Mouse (Mus musculus) liver, embryonic 14.5 days (tissue): ENCODE data around the gene Erbb2. TPM values are rescaled to one million over a fixed set of nuclear protein-coding genes. Genes with fewer than 3 reads are reported as not detected.

ENCODE experiments used
- ATAC-seq: fragments of 200-750 bp; cut with Nextera tagmentation; 2 replicates; pipeline ENCODE4 v1.8.0; 2017; ENCODE audit warnings: moderate number of reproducible peaks, mild to moderate bottlenecking, moderate library complexity; ENCODE audit not compliant: insufficient read depth
- DNase-seq, 3 experiments: peaks; one replicate each; pipeline ENCODE4 v3.0.0-alpha.2; 2012 to 2013; ENCODE audit warnings: low read depth in 3 of 3, low spot score in 3 of 3
- H3K27ac ChIP-seq: fragments of 300-500 bp; sonication (generic); 2 replicates; pipeline ENCODE4 v1.5.1; 2014; ENCODE audit warnings: moderate library complexity, mild to moderate bottlenecking, control low read depth, inconsistent platforms
- H3K27me3 ChIP-seq: fragments of 300-500 bp; sonication (generic); 2 replicates; pipeline ENCODE4 v1.6.1; 2014; ENCODE audit warnings: mild to moderate bottlenecking, low read length, moderate library complexity; ENCODE audit not compliant: control insufficient read depth, insufficient read depth
- H3K36me3 ChIP-seq: fragments of 300-500 bp; sonication (generic); replicated peaks from 2 replicates; pipeline ENCODE4 v1.6.1; 2014; ENCODE audit warnings: low read depth; ENCODE audit not compliant: control insufficient read depth, insufficient read depth
- H3K4me1 ChIP-seq, 2 experiments: fragments of 200-500 bp in 1 of 2; fragments of 300-500 bp in 1 of 2; sonication (generic) in 1 of 2; replicated peaks; 2 replicates each; pipeline ENCODE4 v1.6.1; 2012 to 2014; ENCODE audit warnings: antibody characterized with exemption in 1 of 2, inconsistent platforms in 1 of 2, low read length in 1 of 2; ENCODE audit not compliant: control insufficient read depth in 2 of 2, insufficient read depth in 2 of 2
- H3K4me2 ChIP-seq: fragments of 300-500 bp; sonication (generic); 2 replicates; pipeline ENCODE4 v1.6.1; 2014; ENCODE audit warnings: low read depth, mild to moderate bottlenecking, control low read depth, moderate library complexity
- H3K4me3 ChIP-seq, 2 experiments: fragments of 200-500 bp in 1 of 2; fragments of 300-500 bp in 1 of 2; sonication (generic) in 1 of 2; 2 replicates each; pipeline ENCODE4 v1.5.1; 2012 to 2014; ENCODE audit warnings: low read depth in 2 of 2, low read length in 2 of 2, mild to moderate bottlenecking in 2 of 2, control low read depth in 1 of 2, inconsistent platforms in 1 of 2, moderate library complexity in 1 of 2; ENCODE audit not compliant: insufficient read depth in 1 of 2
- H3K9ac ChIP-seq: fragments of 300-500 bp; sonication (generic); replicated peaks from 2 replicates; pipeline ENCODE4 v1.6.1; 2014; ENCODE audit warnings: mild to moderate bottlenecking, control low read depth, moderate library complexity
- H3K9me3 ChIP-seq: fragments of 300-500 bp; sonication (generic); 2 replicates; pipeline ENCODE4 v1.6.1; 2016; ENCODE audit warnings: low read length, mixed read lengths; ENCODE audit not compliant: control insufficient read depth
- CTCF ChIP-seq: IDR thresholded peaks from 2 replicates; pipeline ENCODE4 v1.5.1; 2016; ENCODE audit warnings: antibody characterized with exemption, low read depth, control low read depth
- EP300 ChIP-seq: IDR thresholded peaks from 2 replicates; pipeline ENCODE4 v1.6.1; 2016; ENCODE audit warnings: antibody characterized with exemption, low read depth
- WGBS: fragments of 180-500 bp; shearing (Covaris S2); extraction: QIAGEN DNeasy Blood & Tissue Kit; methylation state at CpG from one replicate; pipeline ENCODE4 v1.1.7; 2014; ENCODE audit not compliant: insufficient replicate concordance; 5-methylcytosine and 5-hydroxymethylcytosine counted together
- polyA plus RNA-seq, 2 experiments: library from polyadenylated mRNA; depleted of rRNA in 1 of 2; stranded (reverse) in 1 of 2; unstranded in 1 of 2; fragments of >200 nt; fragmentation: Nextera tagmentation in 1 of 2; extraction: Ambion mirVana in 1 of 2; gene quantifications; 2 replicates each; pipeline versions ENCODE4 v1.2.1 to v1.2.3; 2012 to 2014

Gene Erbb2
- polyA plus RNA-seq, 2 experiments, result 1.1 to 1.6 TPM

DNA sequence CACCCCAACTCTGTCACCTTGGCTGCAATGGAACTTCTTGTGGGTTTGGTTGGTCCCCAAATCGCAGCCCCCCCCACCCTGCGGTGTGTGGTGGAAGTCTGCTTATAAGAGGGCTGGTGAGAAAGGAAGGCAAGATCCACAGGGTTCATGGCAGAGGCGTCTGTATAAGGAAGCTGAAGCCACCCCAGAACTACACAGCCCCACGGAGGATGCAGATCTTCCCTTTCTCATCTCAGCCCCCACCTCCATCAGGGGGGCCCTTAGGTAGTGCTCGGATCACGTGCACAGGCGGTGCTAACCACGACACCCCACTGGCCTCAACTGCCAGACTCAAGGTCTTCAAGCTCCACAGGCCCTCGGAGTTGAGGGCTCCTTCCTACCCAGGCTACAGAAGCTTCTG is 51.6 kb downstream of the Erbb2 start:
- H3K27me3 ChIP-seq, result peaks cover 15% of the 10 kb centered on the region
- no peaks in the 10 kb centered on the region for H3K9me3 ChIP-seq
- H3K9ac ChIP-seq, result no peak overlapping the region
- TF ChIP-seq CTCF, result no peak
- no peak for TF ChIP-seq EP300
- no peak overlapping the region for H3K4me3 ChIP-seq
- no peaks in the 10 kb centered on the region for H3K4me1 ChIP-seq
- no peak for ATAC-seq
- WGBS, result 59% methylated on average over 9 of the region's 9 CpGs
- no peak overlapping the region for H3K27ac ChIP-seq
- DNase-seq, result no peak
- no peaks in the 10 kb centered on the region for H3K36me3 ChIP-seq
- H3K4me2 ChIP-seq, result no peak overlapping the region

GRCm38 (mm10) chr11:98464516-98464915 is 52.2 kb downstream of the Erbb2 start:
- peaks cover 10% of the 10 kb centered on the region for H3K27me3 ChIP-seq
- H3K4me1 ChIP-seq, result no peaks in the 10 kb centered on the region
- H3K27ac ChIP-seq, result no peak overlapping the region
- ATAC-seq (no peak), DNase-seq (no peak)
- no peaks in the 10 kb centered on the region for H3K36me3 ChIP-seq
- 50% methylated on average over 5 of the region's 6 CpGs for WGBS
- H3K9me3 ChIP-seq, result no peaks in the 10 kb centered on the region
- H3K4me3 ChIP-seq, result no peak overlapping the region
- H3K9ac ChIP-seq, result no peak overlapping the region
- H3K4me2 ChIP-seq, result no peak overlapping the region
- no peak for TF ChIP-seq EP300
- no peak for TF ChIP-seq CTCF

DNA sequence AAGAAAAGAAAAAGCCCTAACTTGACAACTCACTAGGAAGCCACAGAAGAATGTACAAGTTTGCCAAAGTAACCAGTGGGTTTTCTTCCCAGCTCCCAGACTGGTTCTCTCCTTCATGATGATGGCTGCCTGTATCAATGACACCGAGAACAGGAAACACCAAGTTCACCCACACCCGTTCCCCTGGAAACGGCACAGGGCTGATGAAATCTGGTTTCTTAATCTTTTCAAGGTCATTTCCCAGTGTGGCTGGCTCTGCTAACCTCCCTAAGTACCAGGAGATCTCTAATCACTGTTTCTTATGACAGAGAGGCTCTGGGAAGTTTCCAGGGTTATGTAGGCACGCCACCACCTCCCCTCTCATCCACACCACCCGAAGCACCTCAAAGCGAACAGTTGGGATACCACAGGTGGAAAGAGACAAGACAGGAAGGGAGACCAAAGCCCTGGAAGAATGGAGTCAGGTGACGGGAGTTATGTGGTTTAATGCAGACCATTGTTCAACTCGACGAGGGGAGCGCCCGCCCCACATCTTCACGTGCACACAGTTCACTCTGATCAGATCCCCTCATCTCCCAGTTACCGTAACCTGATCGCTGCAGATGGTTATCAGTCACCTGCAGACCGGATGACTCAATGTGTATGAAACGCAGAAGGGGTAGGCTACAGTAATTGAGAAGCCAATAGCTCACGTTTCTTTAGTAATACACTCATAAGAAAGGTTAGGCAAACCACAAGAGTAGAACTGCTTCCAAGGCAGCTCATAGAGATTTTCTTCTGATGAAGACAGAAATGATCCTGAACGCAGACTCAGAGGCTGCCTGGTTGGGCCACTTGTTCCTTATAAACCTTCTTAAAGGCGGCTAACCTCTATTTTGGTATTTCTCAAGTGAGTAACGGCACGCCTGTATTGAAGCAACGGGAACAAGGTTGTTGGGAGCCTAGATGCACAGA is 57.8 kb downstream of the Erbb2 start:
- no peaks in the 10 kb centered on the region for H3K27me3 ChIP-seq
- H3K9me3 ChIP-seq, result no peaks in the 10 kb centered on the region
- no peak overlapping the region for H3K27ac ChIP-seq
- DNase-seq, result no peak
- 52% methylated on average over 22 of the region's 22 CpGs for WGBS
- no peak overlapping the region for H3K4me3 ChIP-seq
- ATAC-seq, result no peak
- H3K4me1 ChIP-seq, result no peaks in the 10 kb centered on the region
- no peak for TF ChIP-seq EP300
- TF ChIP-seq CTCF, result no peak
- H3K9ac ChIP-seq, result no peak overlapping the region
- no peaks in the 10 kb centered on the region for H3K36me3 ChIP-seq
- no peak overlapping the region for H3K4me2 ChIP-seq

GRCm38 (mm10) chr11:98470795-98471194 is 58.5 kb downstream of the Erbb2 start:
- ATAC-seq, result no peak
- TF ChIP-seq EP300, result no peak
- no peak for TF ChIP-seq CTCF
- Histone ChIP-seq H3K4me3 (no peak overlapping the region), H3K27ac (no peak overlapping the region), H3K27me3 (no peaks in the 10 kb centered on the region), H3K4me2 (no peak overlapping the region), H3K36me3 (no peaks in the 10 kb centered on the region), H3K4me1 (no peaks in the 10 kb centered on the region), H3K9me3 (no peaks in the 10 kb centered on the region), H3K9ac (no peak overlapping the region)
- DNase-seq, result no peak
- 40% methylated on average over 6 of the region's 6 CpGs for WGBS

GRCm38 (mm10) chr11:98472696-98473095 is 60.4 kb downstream of the Erbb2 start:
- no peaks in the 10 kb centered on the region for H3K4me1 ChIP-seq
- WGBS, result 53% methylated on average over 4 of the region's 4 CpGs
- no peak overlapping the region for H3K27ac ChIP-seq
- H3K36me3 ChIP-seq, result no peaks in the 10 kb centered on the region
- DNase-seq (no peak), ATAC-seq (no peak)
- no peaks in the 10 kb centered on the region for H3K9me3 ChIP-seq
- H3K4me3 ChIP-seq, result no peak overlapping the region
- no peak for TF ChIP-seq EP300
- TF ChIP-seq CTCF, result no peak
- H3K27me3 ChIP-seq, result no peaks in the 10 kb centered on the region
- no peak overlapping the region for H3K9ac ChIP-seq
- no peak overlapping the region for H3K4me2 ChIP-seq
